Mouse (Mus musculus) T-helper 1 cell (primary cell): ENCODE measurements around the gene Dlk2.

Source experiments
- in situ Hi-C: fragments of 300-600 bp; cut with MboI, MseI; formaldehyde crosslinking; loops from one replicate; pipeline ENCODE4 v1.15.1; 2025; ENCODE audit warnings: high pct_unique_total_duplicates

Dlk2 gene

GRCm38 (mm10) chr17:46297364-46298219 is at the start of gene Dlk2:
TSS of gene Dlk2 (plus strand) at chr17:46297421.
- in situ Hi-C loops = no loop called here

GRCm38 (mm10) chr17:46247512-46248188 is 49.6 kb upstream of the Dlk2 start, which contains the start of the genes Polr1c and Yipf3:
TSS of gene Polr1c (minus strand) at chr17:46248054.
TSS of gene Yipf3 (plus strand) at chr17:46248080.
- in situ Hi-C loops = loop anchor here (5.0 kb wide), 1 partner anchor 80 kb away; no protein-coding TSS in a partner anchor

DNA sequence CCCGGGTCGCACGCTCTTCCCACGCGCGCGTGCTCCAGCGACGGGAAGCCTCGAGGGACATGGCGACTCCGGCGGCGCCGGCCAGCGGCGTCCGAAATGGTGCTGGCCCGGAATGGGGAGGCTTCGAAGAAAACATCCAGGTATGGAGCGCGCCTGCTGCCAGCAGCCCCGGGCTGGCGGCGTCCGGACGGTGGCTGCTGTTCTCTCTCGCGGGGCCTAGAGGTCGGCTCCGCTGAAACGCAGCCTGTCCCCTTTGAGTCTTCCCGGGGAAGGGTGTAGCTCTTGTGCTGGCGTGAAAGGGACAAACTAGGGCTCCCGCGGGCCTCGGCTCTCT is 49.1 kb upstream of the Dlk2 start:
- in situ Hi-C loops = loop anchor here (5.0 kb wide), 1 partner anchor 81 kb away; no protein-coding TSS in a partner anchor

DNA sequence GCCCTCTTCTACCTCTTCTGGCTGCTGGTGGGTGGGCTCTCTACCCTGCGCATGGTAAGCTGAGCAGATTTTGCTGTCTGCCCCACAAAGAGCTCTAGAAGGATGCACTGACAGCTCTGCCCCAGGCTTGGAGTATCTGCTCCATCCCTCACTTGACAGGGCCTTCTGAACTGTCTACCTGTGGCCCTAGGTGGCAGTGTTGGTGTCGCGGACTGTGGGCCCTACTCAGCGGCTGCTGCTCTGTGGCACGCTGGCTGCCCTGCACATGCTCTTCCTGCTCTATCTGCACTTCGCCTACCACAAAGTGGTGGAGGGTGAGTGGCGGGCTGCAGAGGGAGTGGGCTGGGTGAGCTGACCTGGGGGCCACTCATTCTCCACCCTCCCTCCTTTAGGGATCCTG is 46.0 kb upstream of the Dlk2 start:
- in situ Hi-C loops = no loop called here

DNA sequence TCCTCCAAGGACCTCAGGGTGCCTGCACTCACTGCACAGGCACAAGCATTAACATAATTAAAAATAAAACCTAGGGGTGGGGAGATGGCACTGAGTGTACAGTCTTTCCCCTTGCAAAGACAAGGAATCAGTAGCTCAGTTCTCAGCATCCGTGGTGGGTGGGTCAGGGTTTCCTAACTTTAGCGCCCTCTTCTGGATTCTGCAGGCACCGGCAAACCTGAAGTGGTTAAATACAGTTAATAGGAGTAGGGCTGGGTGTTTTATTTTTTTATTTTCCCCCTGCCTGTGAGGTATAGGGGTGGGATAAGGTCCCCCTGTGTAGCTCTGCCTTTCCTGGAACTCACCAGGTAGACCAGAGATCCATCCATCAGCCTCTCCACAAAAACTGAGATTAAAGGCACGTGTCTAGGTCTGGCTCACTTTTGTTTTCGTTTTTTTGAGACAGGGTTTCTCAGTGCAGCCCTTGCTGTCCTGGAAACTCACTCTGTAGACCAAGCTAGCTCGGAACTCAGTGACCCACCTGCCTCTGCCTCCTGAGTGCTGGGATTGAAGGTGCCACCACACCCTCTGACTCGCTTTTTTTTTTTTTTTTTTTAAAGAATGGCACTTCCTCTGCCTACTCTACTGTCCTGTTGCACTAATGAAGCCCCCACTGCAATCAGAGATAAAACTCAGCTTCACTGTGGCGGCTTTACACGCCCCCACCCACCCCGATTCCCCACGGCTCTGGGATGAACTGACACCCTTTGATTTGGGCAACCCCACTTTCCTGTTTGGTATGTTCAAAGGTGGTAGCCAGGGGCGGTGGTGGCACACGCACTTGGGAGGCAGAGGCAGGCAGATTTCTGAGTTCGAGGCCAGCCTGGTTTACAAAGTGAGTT is 44.4 kb upstream of the Dlk2 start:
- in situ Hi-C loops = no loop called here

DNA sequence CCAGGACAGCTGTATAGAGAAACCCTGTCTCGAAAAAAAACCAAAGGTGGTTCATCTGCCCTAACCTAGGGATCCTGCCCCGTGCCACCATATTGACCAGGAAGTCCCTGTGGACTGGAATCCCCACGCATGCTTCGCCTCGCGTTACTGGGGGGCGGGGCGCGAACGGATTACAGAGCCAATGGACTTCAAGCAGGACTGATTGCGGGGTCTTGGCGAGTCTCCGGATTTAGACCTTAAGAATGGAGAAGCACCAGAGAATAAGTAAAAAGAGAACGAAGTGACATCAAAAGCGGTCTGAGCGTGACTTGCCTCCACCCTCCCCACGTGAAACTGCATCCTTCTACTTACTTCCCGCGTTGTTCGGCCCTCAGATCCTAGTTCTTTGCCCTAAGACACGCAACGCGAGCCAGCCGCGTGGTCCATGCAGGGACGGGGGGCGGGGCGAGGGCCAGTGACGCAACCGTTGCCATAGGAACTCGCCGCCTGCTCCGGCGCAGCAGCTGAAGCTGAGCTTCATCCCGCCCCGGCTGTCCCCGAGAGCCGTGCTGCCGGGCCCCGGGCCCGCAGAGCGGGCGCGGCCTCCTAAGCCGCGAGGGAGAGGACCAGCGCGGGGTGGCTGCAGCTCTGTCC is 43.7 kb upstream of the Dlk2 start, which contains the start of gene Lrrc73:
Lrrc73 (plus strand) TSS at position 80 of the 633 bp plus-strand sequence.
- in situ Hi-C loops = no loop called here

DNA sequence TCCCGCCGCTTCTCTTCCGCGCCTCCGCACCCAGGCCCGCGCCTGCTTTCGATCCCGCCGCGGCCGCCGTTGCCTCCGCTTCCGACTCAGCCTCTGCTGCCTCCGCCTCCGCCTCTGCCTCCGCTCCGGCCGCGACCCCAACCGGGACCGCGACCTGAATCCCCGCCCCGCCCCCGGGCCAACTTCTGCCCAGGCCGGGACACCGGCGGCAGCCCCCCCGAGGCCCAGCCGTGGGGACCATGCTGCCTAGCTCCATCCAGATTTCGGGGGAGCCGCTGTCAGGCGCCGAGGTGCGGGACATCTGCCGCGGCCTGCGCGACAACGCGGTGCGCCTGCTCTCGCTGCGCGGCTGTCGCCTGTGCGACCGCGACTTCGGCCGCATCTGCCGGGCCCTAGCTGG is 43.1 kb upstream of the Dlk2 start:
- in situ Hi-C loops = no loop called here

- in situ Hi-C loops = no loop called here
Measured at GRCm38 (mm10) chr17:46255147-46255546, 42.1 kb upstream of the Dlk2 start.

DNA sequence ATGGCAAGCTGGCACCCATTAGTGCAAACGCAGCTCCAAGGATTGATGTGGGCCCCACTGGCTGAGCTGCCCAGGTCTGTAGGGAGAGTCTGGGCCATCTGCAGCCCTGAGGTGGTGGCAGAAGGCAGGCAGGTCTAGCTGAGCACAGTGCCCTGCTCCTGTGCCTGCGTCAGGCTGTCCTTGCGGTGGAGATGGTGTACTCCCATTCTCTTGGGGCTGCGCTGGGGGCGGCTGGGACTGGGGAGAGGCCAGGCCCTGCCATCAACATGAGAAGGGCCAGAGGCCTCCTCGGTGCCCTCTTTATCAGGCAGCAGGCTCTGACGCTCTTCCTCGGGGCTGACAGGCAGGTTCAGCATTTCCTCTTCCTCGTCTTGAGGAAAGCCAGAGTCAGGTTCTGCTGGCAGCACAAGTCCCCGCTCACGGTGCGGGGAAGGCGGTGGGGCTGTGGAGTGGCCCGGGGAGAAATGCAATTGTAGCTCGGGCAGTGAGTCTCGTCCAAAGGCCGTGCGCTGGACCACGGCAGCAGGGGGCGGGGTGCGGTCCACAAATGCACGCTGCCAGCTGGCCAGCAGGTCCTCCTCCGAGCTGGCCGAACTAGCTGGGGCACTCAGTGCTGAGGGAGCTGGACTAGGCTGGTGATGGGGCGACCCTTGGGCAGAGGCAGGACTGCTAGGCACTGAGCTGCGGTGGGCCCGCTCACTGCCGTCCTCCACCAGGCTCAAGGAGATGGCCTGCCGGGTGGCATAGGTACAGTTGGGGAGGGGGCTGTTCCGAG is 38.8 kb upstream of the Dlk2 start:
- in situ Hi-C loops = no loop called here

DNA sequence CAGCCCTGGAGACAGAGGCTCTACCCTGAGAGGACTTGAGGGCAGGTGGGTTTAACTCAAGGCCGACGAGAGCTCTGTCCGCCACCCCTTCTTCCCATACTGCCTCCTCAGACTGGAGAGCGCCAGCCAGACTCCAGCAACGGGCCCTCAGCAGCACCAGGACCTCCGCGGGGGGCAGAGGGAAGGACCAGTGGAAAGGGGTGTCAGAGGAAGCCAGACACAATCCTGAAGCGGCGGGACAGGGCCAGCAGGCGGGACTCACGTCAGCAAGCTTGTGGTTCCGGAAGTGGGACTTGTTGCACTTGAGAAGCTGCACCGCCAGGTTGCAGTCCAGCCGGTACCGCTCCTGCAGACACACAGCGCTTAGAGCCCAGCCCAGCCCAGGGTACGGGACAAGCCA is 37.5 kb upstream of the Dlk2 start:
- in situ Hi-C loops = no loop called here

DNA sequence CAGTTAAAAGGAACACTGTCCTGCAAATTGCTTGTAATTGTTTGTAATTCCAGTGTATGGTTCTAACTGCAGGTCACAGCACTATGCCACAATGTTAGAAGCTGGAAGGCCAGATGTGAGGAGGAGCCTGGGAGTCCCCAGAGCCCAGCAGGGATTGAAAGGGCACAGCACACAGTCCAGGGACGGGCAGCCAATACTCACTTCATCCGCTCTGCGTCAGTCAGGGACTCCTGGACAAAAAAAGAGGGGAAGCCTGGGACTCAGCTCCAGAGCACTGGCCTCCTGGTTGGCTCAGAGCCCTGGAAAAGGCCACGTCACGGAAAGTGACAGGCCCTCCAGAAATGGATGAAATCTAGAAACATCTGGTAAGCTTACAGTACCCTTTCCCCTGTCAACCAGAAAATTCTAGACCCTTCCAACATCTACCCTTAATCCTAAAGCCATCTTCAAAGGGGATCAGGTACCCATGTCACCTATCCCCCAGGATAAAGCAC is 35.0 kb upstream of the Dlk2 start:
- in situ Hi-C loops = no loop called here

GRCm38 (mm10) chr17:46265502-46265901 is 31.7 kb upstream of the Dlk2 start:
- in situ Hi-C loops = no loop called here

DNA sequence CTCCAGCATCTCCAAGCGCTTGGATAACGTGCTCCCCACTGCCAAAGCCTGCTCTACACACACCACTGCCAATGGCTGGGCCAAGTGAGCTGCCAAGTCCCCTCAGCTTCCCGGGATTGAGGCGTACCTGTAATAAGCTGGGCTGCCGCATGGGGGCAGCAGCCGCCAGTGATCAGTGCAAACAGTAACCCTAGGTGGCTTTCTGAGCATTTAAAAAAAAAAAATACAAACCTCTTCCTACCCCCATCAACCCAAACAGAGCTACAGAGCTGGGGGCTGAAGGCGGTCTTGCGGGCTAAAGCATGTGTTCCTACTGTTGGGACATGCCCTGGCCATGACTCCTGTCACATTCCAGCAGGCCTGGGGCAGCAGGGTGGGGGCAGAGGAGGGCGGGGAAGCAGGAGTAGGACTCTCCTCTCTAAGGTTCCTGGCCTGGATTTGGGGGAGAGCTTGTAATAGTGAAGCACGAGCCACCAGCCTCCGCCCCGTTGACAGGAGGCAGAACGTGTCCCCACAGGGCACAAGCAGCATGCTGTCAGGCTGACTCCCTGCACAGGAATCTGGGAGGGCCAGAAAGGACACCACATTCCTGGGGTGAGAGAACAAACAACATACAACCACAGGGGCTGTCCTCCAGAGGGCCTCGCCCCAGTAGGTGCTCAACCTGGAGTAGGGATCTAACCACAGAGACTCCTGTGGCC is 31.2 kb upstream of the Dlk2 start:
- in situ Hi-C loops = no loop called here

GRCm38 (mm10) chr17:46266986-46267385 is 30.2 kb upstream of the Dlk2 start:
- in situ Hi-C loops = no loop called here

DNA sequence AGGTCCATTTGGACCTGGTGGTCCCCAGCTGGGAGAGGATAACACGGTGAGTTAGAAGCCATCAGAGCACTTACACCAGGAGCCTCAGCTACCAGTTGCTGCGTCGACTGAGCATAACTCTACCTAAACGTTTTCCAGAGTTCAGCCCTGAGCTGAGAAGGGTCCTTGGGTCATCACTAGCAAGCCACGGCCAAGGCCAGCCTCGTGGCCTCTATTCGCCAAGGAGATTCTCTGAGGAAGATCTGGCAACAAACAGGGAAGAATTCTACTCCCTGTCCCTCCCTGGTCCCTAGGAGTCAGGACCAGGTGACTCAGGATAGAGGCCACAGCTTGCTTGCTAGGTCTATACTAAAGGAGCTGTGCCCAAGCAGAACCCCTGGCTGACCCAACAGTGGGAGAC is 29.7 kb upstream of the Dlk2 start:
- in situ Hi-C loops = no loop called here

DNA sequence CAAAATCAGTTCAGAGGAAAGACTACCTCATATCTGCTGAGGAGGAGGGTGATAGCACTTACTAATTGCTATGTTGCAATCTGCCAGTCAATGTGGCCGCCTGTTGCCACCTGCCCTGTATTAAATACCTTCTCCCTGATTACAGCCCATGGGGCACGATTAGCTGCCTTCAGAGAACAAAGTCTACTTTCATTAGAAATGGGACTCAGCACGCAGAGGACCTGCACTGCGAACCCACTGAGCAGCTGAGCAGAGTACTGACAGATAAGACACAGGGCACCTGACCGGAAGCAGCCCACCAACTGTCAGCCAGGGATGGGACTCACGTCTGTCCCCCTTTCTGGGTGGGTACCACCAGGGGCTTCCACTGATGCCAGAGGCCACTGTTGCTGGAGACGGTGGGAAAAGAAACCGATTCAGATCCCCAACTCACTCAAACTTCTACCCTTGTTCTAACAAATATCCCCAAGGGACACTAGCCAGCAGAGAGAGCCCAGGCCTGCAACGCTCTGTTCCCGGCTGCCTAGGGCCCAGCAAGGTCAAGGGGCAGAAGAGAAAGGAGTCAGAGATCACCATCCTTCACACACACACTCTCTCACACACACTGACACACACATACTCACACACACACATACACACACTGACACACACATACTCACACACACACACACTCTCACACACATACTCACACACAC is 29.0 kb upstream of the Dlk2 start:
- in situ Hi-C loops = no loop called here

DNA sequence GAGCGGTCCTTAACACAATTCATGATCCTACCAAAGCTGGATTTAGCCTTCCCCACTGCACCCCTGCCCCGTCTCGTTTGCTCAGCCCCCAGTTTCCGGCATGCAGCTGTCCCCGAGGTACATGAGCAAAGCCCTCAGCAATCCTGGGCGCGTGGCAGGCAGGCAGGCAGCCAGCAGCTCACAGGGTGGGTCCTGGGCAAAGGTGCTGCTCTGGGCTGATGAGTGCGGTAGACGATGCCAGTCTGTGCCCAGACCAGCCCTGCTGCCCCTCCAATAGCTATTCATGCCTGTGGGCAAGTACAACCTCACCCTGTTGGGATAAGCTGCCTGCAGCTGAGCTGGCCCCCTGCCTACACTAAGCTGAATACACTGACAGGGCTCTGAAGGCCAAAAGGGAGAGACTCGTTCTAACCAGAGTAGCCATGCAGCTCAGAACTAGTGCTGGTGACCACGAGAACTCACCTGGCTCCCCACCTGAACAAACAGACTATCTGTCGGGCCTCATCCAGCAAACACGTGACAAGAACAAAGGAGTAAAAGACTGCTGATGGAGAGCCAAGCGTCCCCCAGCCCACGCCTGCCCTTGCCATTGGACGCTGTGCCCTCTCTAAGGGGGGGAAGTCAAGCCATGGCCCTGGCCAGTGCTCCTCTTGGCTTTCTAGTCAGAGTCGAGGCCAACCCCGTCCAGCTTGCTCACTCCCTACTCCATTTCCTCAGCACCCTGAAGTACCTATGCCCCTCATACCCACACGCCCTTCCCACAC is 27.3 kb upstream of the Dlk2 start:
- in situ Hi-C loops = no loop called here

DNA sequence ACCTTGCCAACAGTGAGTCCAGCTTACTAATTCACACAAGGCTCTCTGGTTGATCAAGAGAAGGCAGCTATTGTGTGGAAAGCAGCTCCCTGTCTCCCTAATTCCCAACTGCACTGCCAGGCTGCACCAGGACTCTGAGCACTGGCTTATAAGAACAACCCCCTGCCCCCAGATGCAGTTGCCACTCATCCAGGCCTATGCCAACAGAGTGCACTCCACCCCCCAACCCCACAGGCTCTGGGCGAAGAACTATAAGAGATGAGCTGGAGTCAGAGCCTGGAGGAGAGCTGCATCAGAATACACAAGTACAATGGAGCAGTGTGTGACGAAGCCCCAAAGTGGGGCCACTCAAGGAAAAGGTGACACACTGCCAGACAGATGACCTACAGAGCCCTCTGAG is 25.2 kb upstream of the Dlk2 start:
- in situ Hi-C loops = no loop called here
